25 mouse cellular contexts compared by ENCODE assay signal in genomic region chr3:50813760-50814400, GRCm38 (mm10).
DNase-seq lines count a peak whose midpoint lies in the region; ATAC-seq lines count a peak whose summit lies in the region.
"Had no signal": no experiment of that assay in that cellular context is flagged by ENCODE, and none has a peak within 500 bp of the region (broad histone marks: within the 10 kb centered on the region; RNA-seq: fewer than 3 reads in every experiment).

No protein-coding gene starts in this region.

- no peak overlapping the region for H3K9ac ChIP-seq in forebrain, embryonic 13.5 days
- no peak overlapping the region for H3K9ac ChIP-seq in forebrain, embryonic 14.5 days (ENCODE audit: low read length)
- H3K9ac ChIP-seq in hindbrain, embryonic 14.5 days, result no peak overlapping the region
- H3K9ac ChIP-seq in hindbrain, embryonic 16.5 days (ENCODE audit: low read depth, low read length), result no peak overlapping the region
- H3K9ac ChIP-seq in midbrain, embryonic 13.5 days (replicated peaks), result no peak overlapping the region
- H3K9ac ChIP-seq in midbrain, embryonic 15.5 days, result no peak overlapping the region
- H3K9ac ChIP-seq: embryonic facial prominence, embryonic 13.5 days; limb, embryonic 13.5 days had no signal

- H3K27ac ChIP-seq in forebrain, embryonic 13.5 days, result no peak overlapping the region
- H3K27ac ChIP-seq in forebrain, embryonic 14.5 days (ENCODE audit: low read depth, low read length), result no peak overlapping the region
- no peak overlapping the region for H3K27ac ChIP-seq in hindbrain, embryonic 14.5 days
- H3K27ac ChIP-seq in hindbrain, embryonic 16.5 days (ENCODE audit: low read depth, low read length), result no peak overlapping the region
- H3K27ac ChIP-seq in midbrain, embryonic 13.5 days, result no peak overlapping the region
- H3K27ac ChIP-seq in midbrain, embryonic 10.5 days (replicated peaks), result no peak overlapping the region
- H3K27ac ChIP-seq in midbrain, embryonic 15.5 days, result no peak overlapping the region
- H3K27ac ChIP-seq: embryonic facial prominence, embryonic 13.5 days; limb, embryonic 13.5 days had no signal

- 0 out of 2 replicates have a peak, but pooled peaks have one; percentile 27 for ATAC-seq in forebrain, embryonic 13.5 days
- ATAC-seq in forebrain, embryonic 14.5 days, result no peak; the same call in 1 of the 2 replicates
- ATAC-seq in hindbrain, embryonic 14.5 days (ENCODE audit: low FRiP score), result peak; percentile 68; the same call in 1 of the 2 replicates
- no peak for ATAC-seq in hindbrain, embryonic 16.5 days
- peak; percentile 58 for ATAC-seq in midbrain, embryonic 13.5 days
- ATAC-seq in midbrain, embryonic 15.5 days (replicated peaks), result 0 out of 2 replicates have a peak, but pooled peaks have one; percentile 20
- ATAC-seq: lung, postnatal 0 days; Patski had no signal

- H3K4me2 ChIP-seq in forebrain, embryonic 13.5 days, result no peak overlapping the region
- no peak overlapping the region for H3K4me2 ChIP-seq in forebrain, embryonic 14.5 days (ENCODE audit: low read length)
- H3K4me2 ChIP-seq in hindbrain, embryonic 14.5 days (replicated peaks), result no peak overlapping the region
- no peak overlapping the region for H3K4me2 ChIP-seq in hindbrain, embryonic 16.5 days (ENCODE audit: low read length)
- no peak overlapping the region for H3K4me2 ChIP-seq in midbrain, embryonic 13.5 days (replicated peaks)
- no peak overlapping the region for H3K4me2 ChIP-seq in midbrain, embryonic 15.5 days
- H3K4me2 ChIP-seq: embryonic facial prominence, embryonic 13.5 days; heart, embryonic 11.5 days; limb, embryonic 13.5 days; liver, embryonic 11.5 days had no signal

- H3K27me3 ChIP-seq in forebrain, embryonic 13.5 days, result no peaks in the 10 kb centered on the region
- no peaks in the 10 kb centered on the region for H3K27me3 ChIP-seq in forebrain, embryonic 14.5 days (replicated peaks; ENCODE audit: control insufficient read depth, insufficient read depth, low read length)
- H3K27me3 ChIP-seq in hindbrain, embryonic 14.5 days (ENCODE audit: control insufficient read depth, insufficient read depth, low read length), result no peaks in the 10 kb centered on the region
- H3K27me3 ChIP-seq in hindbrain, embryonic 16.5 days (replicated peaks; ENCODE audit: control insufficient read depth, insufficient read depth, low read length), result no peaks in the 10 kb centered on the region
- H3K27me3 ChIP-seq in midbrain, embryonic 13.5 days, result no peaks in the 10 kb centered on the region
- H3K27me3 ChIP-seq in midbrain, embryonic 10.5 days (ENCODE audit: low read depth, poor library complexity, severe bottlenecking), result no peaks in the 10 kb centered on the region
- no peaks in the 10 kb centered on the region for H3K27me3 ChIP-seq in midbrain, embryonic 15.5 days (replicated peaks)
- H3K27me3 ChIP-seq: embryonic facial prominence, embryonic 13.5 days; limb, embryonic 13.5 days; megakaryocyte, embryonic 14.5 days; Patski had no signal

- no peaks in the 10 kb centered on the region for H3K4me1 ChIP-seq in forebrain, embryonic 13.5 days
- H3K4me1 ChIP-seq in forebrain, embryonic 14.5 days (ENCODE audit: control insufficient read depth, insufficient read depth, low read length), result no peaks in the 10 kb centered on the region
- no peaks in the 10 kb centered on the region for H3K4me1 ChIP-seq in hindbrain, embryonic 14.5 days (replicated peaks; ENCODE audit: control insufficient read depth, insufficient read depth, low read length)
- no peaks in the 10 kb centered on the region for H3K4me1 ChIP-seq in hindbrain, embryonic 16.5 days (ENCODE audit: control insufficient read depth, insufficient read depth, low read depth, low read length)
- no peaks in the 10 kb centered on the region for H3K4me1 ChIP-seq in midbrain, embryonic 13.5 days (replicated peaks)
- H3K4me1 ChIP-seq in midbrain, embryonic 10.5 days, result no peaks in the 10 kb centered on the region
- no peaks in the 10 kb centered on the region for H3K4me1 ChIP-seq in midbrain, embryonic 15.5 days
- H3K4me1 ChIP-seq: megakaryocyte, embryonic 14.5 days had no signal

- H3K36me3 ChIP-seq in forebrain, embryonic 13.5 days (ENCODE audit: poor library complexity, severe bottlenecking), result no peaks in the 10 kb centered on the region
- H3K36me3 ChIP-seq in forebrain, embryonic 14.5 days (ENCODE audit: control insufficient read depth, insufficient read depth, low read length), result no peaks in the 10 kb centered on the region
- no peaks in the 10 kb centered on the region for H3K36me3 ChIP-seq in hindbrain, embryonic 14.5 days (replicated peaks; ENCODE audit: control insufficient read depth, insufficient read depth)
- no peaks in the 10 kb centered on the region for H3K36me3 ChIP-seq in hindbrain, embryonic 16.5 days (ENCODE audit: control insufficient read depth, insufficient read depth, low read length)
- H3K36me3 ChIP-seq in midbrain, embryonic 13.5 days, result no peaks in the 10 kb centered on the region
- H3K36me3 ChIP-seq in midbrain, embryonic 10.5 days, result no peaks in the 10 kb centered on the region
- H3K36me3 ChIP-seq in midbrain, embryonic 15.5 days (replicated peaks), result no peaks in the 10 kb centered on the region
- H3K36me3 ChIP-seq: embryonic facial prominence, embryonic 13.5 days; limb, embryonic 13.5 days had no signal

- 88% methylated on average over 5 of the region's 5 CpGs for WGBS in forebrain, embryonic 13.5 days
- 94% methylated on average over 5 of the region's 5 CpGs for WGBS in forebrain, embryonic 14.5 days
- 89% methylated on average over 5 of the region's 5 CpGs for WGBS in hindbrain, embryonic 14.5 days
- 89% methylated on average over 5 of the region's 5 CpGs for WGBS in hindbrain, embryonic 16.5 days
- WGBS in midbrain, embryonic 13.5 days, result 88% methylated on average over 5 of the region's 5 CpGs
- 87% methylated on average over 5 of the region's 5 CpGs for WGBS in midbrain, embryonic 10.5 days
- WGBS in midbrain, embryonic 15.5 days, result 88% methylated on average over 5 of the region's 5 CpGs

- no peaks in the 10 kb centered on the region for H3K9me3 ChIP-seq in forebrain, embryonic 13.5 days (replicated peaks)
- no peaks in the 10 kb centered on the region for H3K9me3 ChIP-seq in forebrain, embryonic 14.5 days (replicated peaks; ENCODE audit: control insufficient read depth, low read length)
- no peaks in the 10 kb centered on the region for H3K9me3 ChIP-seq in hindbrain, embryonic 14.5 days (ENCODE audit: control insufficient read depth, low read length)
- H3K9me3 ChIP-seq in hindbrain, embryonic 16.5 days (ENCODE audit: control insufficient read depth, low read length), result no peaks in the 10 kb centered on the region
- H3K9me3 ChIP-seq in midbrain, embryonic 13.5 days, result no peaks in the 10 kb centered on the region
- H3K9me3 ChIP-seq in midbrain, embryonic 10.5 days (replicated peaks), result no peaks in the 10 kb centered on the region
- H3K9me3 ChIP-seq in midbrain, embryonic 15.5 days, result no peaks in the 10 kb centered on the region
- H3K9me3 ChIP-seq: embryonic facial prominence, embryonic 13.5 days; limb, embryonic 13.5 days; megakaryocyte, embryonic 14.5 days had no signal

- DNase-seq in forebrain, embryonic 14.5 days (ENCODE audit: low spot score), result no peak
- DNase-seq in hindbrain, embryonic 14.5 days (ENCODE audit: low spot score), result no peak
- no peak for DNase-seq in midbrain, embryonic 10.5 days (ENCODE audit: low spot score)
- DNase-seq in right cerebral cortex, postnatal 10 days (ENCODE audit: low spot score in 2 of 2), result no peak
- DNase-seq: adrenal gland, postnatal 10 days; cerebellum, adult 11 months; cerebellum, adult 9-10 months; cerebellum, postnatal 36 days; gastrocnemius, postnatal 14 days; heart, adult 18-20 months; kidney, adult 2 months; kidney, postnatal 4 days; lung, postnatal 4 days; thymus, postnatal 4 days had no signal

- H3K4me3 ChIP-seq in forebrain, embryonic 13.5 days, result no peak overlapping the region
- H3K4me3 ChIP-seq in forebrain, embryonic 14.5 days (ENCODE audit: low read depth, low read length), result no peak overlapping the region
- H3K4me3 ChIP-seq in hindbrain, embryonic 14.5 days (replicated peaks; ENCODE audit: low read length), result no peak overlapping the region
- no peak overlapping the region for H3K4me3 ChIP-seq in hindbrain, embryonic 16.5 days (ENCODE audit: low read length)
- no peak overlapping the region for H3K4me3 ChIP-seq in midbrain, embryonic 13.5 days (replicated peaks)
- H3K4me3 ChIP-seq in midbrain, embryonic 10.5 days, result no peak overlapping the region
- H3K4me3 ChIP-seq in midbrain, embryonic 15.5 days, result no peak overlapping the region
- H3K4me3 ChIP-seq: embryonic facial prominence, embryonic 13.5 days; limb, embryonic 13.5 days; megakaryocyte, embryonic 14.5 days had no signal

Comparison
In these comparisons a context has a peak if more than half of its experiments do, and no peak if none do; other contexts are left out.
1. ATAC-seq: peak in forebrain, embryonic 13.5 days (single experiment), hindbrain, embryonic 14.5 days (single experiment), midbrain, embryonic 13.5 days (single experiment) and midbrain, embryonic 15.5 days (single experiment); none in forebrain, embryonic 14.5 days (single experiment) and hindbrain, embryonic 16.5 days (single experiment).